Mouse (Mus musculus) MEL-GATA-1-ER (cell line): ENCODE measurements around the gene Tmcc1.
A peak's percentile ranks its signal among the peaks of the same experiment; 100 is the strongest.
"Not testable (repeated sequence)": the region's sequence is repeated elsewhere in the genome, so short reads cannot be mapped to it uniquely, and the experiment has no call there.

Experiments used
- DNase-seq: peaks from one replicate; pipeline ENCODE4 v3.0.0-alpha.2; 2012; ENCODE audit warnings: low read depth; ENCODE audit errors: extremely low read depth

Tmcc1 gene

GRCm38 (mm10) chr6:116193394-116194393 is at the start of gene Tmcc1:
TSS of gene Tmcc1 (minus strand) at chr6:116193486.
- peak; percentile 72 for DNase-seq

DNA sequence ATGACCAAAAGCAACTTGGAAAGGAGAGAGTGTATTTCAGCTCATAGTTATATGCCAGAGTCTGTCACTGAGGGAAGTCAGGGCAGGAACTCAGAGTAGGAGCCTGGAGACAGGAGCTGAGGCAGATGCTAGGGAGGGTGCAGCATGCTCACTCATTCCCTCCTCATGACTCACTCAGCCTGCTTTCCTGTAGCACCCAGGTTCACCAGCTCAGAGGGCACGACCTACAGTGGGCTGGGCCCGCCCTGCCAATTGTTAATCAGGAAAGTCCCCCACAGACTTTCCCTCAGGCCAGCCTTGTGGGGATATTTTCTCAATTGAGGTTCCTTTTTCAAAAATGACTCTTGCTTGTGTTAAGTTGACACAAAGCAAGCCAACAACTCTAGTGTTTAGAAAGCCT is 47.1 kb upstream of the Tmcc1 start:
- no peak for DNase-seq

GRCm38 (mm10) chr6:116238083-116238482 is 44.8 kb upstream of the Tmcc1 start:
- no peak for DNase-seq

- no peak for DNase-seq
These were observed 42.0 kb upstream of the Tmcc1 start for GRCm38 (mm10) chr6:116235336-116235735.

- not testable (repeated sequence) for DNase-seq
These were observed 41.5 kb upstream of the Tmcc1 start for GRCm38 (mm10) chr6:116234821-116235220.

GRCm38 (mm10) chr6:116228785-116229525 is 35.7 kb upstream of the Tmcc1 start:
- peak; percentile 73 for DNase-seq

- DNase-seq, result no peak
These were observed 34.5 kb upstream of the Tmcc1 start for GRCm38 (mm10) chr6:116227767-116228166.

DNA sequence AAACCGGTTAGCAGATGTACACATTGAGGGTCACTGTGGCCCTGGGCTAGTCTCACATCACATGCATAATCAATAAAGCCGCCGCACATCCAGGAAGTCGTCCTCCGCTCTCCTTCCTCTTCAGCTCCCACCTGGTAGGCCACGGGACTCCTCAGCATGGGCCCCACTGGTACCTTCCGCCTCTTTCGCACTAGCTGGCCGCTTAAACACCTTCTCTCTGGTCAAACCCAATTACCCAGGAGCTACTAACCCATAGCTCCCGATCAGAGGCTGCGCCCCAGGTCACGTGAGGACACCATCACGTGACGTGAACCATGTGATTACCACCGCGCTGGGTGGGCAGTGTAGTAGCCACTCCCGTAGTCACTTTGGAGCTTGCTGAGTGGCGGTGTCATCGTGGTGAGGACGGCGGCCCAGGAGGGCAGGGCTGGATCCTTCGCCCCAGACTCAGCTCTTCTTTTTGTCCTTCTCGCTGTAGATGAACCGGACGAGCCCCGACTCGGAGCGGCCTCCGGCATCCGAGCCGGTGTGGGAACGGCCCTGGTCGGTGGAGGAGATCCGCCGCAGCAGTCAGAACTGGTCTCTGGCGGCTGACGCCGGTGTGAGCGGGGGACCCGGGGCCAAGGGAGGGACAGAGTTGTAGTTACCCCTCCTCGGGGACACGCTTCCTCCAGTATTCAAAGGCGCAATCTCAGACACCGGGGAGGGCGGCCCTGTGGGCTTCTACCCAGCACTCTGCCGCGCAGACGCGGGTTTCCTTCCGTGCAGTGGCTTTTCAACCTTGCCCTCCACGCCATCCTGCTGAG is 14.6 kb upstream of the Tmcc1 start, which contains the start of gene Washc2:
Washc2 (plus strand) TSS at position 310 of the 806 bp plus-strand sequence.
- peak; percentile 90 for DNase-seq

DNA sequence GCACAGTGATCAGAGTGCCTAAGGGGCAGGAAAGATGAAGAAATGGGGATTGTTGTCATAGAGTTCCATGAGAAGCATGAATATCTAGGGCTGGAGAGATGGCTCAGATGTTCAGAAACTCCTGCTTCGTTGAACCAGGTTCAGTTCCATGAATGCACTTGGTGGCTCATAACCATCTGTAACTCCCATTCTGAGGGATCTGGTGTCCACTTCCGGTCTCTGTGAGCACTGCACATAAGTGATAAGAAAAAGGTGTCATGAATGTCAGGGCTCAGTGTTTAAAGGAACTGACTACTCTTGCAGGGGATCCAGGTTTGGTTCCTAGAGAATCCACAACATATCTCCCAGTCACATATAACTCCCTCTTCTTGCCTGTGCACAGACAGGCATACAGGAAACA is 6.4 kb upstream of the Tmcc1 start:
- DNase-seq, result peak; percentile 23

DNA sequence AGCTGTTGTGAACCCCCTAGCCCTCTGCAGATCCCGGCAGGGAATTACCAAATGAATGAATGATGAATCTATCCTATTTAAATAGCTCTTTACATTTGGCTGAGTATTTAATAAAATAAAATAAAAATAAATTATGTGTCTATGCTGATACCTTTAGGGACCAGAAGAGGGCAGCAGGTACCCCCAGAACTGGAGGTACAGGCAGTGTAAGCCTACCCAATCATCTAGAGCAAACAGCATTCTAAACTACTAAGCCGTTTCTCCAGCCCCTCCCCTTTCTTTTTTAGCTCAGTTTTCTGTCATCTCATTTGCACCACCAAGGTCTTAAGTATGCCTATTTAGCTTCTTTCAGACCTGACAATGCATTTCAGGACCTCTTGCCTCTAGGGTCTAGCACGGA is 4.9 kb upstream of the Tmcc1 start:
- DNase-seq, result peak; percentile 60

DNA sequence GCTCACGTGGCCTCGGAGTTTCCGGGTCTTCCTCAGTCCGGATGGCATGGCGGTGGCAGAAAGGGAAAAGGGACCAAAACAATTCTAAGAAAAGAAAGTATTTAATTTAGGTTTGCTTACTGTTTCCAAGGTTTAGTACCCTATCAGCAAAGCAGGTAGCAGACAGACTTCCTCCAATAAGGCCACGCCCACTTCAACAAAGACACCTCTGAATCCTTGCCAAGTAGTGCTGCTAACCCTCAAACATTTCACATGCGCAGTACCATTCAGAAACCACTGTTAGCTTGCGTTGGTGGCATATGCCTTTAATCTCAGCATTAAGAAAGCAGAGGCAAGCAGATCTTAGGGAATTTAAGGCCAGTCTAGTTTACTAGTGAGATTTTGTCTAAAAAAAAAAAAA is 2.5 kb upstream of the Tmcc1 start:
- DNase-seq, result no peak

GRCm38 (mm10) chr6:116192809-116193311 is 426 bp downstream of the Tmcc1 start:
- DNase-seq, result no peak

- no peak for DNase-seq
These were observed 3.9 kb downstream of the Tmcc1 start for GRCm38 (mm10) chr6:116189417-116189816.

- peak; percentile 15 for DNase-seq
These were observed 6.8 kb downstream of the Tmcc1 start for GRCm38 (mm10) chr6:116186485-116186884.

GRCm38 (mm10) chr6:116183509-116183908 is 9.8 kb downstream of the Tmcc1 start:
- no peak for DNase-seq

DNA sequence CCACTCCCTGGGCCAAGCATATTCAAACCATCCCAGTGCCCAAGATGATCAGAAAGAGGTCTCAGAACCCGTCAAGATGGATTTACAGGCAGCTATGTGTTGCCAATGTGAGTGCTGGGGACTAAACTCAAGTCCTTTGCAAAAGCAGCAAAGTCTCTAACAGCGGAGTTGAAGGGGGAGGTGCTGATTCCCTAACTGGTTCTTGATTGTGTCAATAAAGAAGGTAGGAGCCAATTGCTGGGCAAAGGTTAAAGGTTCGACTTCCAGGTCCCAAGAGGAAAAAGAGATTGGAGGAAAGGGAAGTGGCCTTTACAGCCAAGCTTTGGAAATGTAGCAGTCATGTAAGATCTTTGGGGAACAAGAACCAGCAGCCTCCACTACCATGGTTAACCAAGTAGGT is 12.6 kb downstream of the Tmcc1 start:
- DNase-seq, result no peak

- no peak for DNase-seq
These were observed 14.9 kb downstream of the Tmcc1 start for GRCm38 (mm10) chr6:116178376-116178775.

GRCm38 (mm10) chr6:116173511-116174099 is 19.7 kb downstream of the Tmcc1 start:
- not testable (repeated sequence) for DNase-seq

- no peak for DNase-seq
These were observed 26.9 kb downstream of the Tmcc1 start for GRCm38 (mm10) chr6:116166383-116166782.

GRCm38 (mm10) chr6:116154854-116155624 is 38.2 kb downstream of the Tmcc1 start:
- DNase-seq, result no peak
